Mouse (Mus musculus): ENCODE measurements at regions not wholly inside any gene's neighbourhood (a gene's known extent, or its start where the extent isn't known, plus 50 kb on each side); places are given as distances from the start of the nearest gene placed in this dataset.
A peak's percentile ranks its signal among the peaks of the same experiment; 100 is the strongest.

- DNase-seq = no peak
These were observed 153.3 kb upstream of the Ccnh start for GRCm38 (mm10) chr13:85035903-85036302.

GRCm38 (mm10) chr13:85036830-85037229 is 152.4 kb upstream of the Ccnh start:
- DNase-seq = no peak

GRCm38 (mm10) chr13:85066585-85067550 is 122.3 kb upstream of the Ccnh start:
- peak in 1 of 2 experiments; percentile 4 for DNase-seq

GRCm38 (mm10) chr13:85067551-85068283 is 121.5 kb upstream of the Ccnh start:
- no peak for DNase-seq

- DNase-seq = no peak
These were observed 120.8 kb upstream of the Ccnh start for GRCm38 (mm10) chr13:85068403-85068802.

- DNase-seq = no peak
These were observed 105.9 kb upstream of the Ccnh start for GRCm38 (mm10) chr13:85083335-85083734.

GRCm38 (mm10) chr13:85083742-85084141 is 105.5 kb upstream of the Ccnh start:
- DNase-seq = no peak

GRCm38 (mm10) chr13:85096174-85096573 is 93.0 kb upstream of the Ccnh start:
- no peak for DNase-seq

- no peak for DNase-seq
These were observed 65.9 kb upstream of the Ccnh start for GRCm38 (mm10) chr13:85123309-85123708.

GRCm38 (mm10) chr13:85126573-85127547 is 62.3 kb upstream of the Ccnh start:
- peak in 1 of 2 experiments; percentile 66 for DNase-seq

- no peak for DNase-seq
These were observed 61.7 kb upstream of the Ccnh start for GRCm38 (mm10) chr13:85127548-85127925.
